Mouse (Mus musculus) embryo, embryonic 11 days (tissue): ENCODE results near the gene Paqr7.

Source experiments
- DNase-seq: peaks from one replicate; pipeline ENCODE4 v3.0.0-alpha.2; 2015

Gene Paqr7

DNA sequence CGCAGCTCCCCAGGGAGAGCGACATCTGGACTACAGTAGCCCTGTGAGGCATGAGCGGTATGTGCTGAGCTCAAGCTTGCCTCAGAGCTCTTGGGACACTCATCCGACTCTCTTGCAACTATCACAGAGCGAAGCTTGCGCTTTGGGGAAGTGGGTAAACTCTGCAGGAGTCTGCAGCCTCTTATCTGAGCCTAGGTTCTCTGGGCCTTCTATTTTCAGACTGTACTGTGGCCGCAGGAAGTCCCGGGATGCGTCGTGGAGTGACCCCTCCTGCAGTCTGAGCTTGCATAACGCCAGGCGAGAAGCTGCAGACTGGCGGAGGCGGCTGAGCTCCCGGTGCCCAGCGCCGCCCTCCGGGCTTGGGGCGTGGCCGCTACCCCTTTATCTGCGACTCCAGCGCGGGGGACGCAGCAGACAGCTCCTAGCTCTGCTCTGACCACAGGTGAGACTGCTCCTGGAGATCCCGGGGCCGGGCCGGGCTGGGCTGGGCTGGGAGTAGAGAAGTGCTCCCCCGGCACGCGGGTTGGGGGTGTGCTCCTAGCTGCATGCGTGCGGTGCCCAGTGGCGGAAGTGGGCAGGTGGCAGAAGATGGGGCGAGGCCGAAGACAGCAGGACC lies at the start of gene Paqr7:
Gene Paqr7 (plus strand): TSS at position 103 of the 616 bp plus-strand sequence.
- DNase-seq, result peak; percentile 73

DNA sequence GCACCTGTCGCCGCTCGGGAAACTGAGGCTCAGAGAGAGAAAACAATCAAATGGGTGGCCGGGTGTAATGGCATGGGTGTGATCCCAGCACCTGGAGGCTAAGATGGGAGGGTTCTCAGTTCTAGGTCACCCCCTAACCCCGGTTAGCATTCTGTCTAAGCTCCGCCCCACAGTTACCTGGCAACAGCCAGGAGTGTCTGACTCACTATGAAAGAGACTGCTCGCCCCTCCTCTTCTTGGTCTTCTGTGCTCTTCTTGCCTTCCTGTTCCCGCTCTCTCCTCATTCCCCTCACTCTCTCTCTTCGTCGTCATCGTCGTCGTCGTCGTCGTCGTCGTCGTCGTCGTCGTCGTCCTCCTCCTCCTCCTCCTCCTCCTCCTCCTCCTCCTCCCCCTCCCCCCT lies 48.5 kb upstream of the Paqr7 start:
- no peak for DNase-seq

DNA sequence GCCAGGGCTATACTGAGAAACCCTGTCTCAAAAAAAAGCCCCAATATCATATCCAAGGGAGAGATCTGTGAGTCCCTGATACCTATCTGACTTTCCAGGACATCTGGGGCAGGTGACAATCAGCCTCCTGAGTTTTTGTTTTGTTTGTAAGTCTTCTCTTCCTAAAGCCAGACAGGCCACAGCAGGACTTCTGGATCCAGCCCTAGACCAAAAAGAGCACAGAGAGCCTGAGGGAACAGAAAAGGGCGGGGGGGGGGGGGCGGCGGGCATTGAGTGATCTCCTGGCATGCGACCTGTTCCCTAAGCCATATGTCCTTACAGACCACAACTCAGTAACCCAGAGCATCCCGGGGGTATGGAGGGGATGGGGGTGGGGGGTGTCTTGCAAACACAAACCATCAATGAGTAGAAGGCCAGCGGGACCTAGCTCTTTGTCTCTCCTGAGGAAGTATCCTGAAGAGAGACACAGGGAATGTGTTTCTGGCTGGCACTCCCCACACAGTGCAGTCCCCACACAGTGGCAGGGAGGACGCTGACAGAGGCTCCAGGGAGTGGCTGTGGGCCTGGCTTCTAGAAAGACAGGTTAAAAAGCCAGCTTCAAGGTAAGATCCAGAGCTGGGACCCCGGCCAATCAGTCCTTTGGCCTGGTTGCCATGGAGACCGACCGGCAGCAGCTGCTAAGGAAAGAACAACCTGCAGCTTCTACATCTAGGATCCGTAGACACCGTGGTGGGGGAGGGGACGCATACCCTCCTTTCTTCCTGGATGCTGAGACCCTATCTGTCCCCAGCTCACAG lies 46.7 kb upstream of the Paqr7 start:
- peak; percentile 73 for DNase-seq

DNA sequence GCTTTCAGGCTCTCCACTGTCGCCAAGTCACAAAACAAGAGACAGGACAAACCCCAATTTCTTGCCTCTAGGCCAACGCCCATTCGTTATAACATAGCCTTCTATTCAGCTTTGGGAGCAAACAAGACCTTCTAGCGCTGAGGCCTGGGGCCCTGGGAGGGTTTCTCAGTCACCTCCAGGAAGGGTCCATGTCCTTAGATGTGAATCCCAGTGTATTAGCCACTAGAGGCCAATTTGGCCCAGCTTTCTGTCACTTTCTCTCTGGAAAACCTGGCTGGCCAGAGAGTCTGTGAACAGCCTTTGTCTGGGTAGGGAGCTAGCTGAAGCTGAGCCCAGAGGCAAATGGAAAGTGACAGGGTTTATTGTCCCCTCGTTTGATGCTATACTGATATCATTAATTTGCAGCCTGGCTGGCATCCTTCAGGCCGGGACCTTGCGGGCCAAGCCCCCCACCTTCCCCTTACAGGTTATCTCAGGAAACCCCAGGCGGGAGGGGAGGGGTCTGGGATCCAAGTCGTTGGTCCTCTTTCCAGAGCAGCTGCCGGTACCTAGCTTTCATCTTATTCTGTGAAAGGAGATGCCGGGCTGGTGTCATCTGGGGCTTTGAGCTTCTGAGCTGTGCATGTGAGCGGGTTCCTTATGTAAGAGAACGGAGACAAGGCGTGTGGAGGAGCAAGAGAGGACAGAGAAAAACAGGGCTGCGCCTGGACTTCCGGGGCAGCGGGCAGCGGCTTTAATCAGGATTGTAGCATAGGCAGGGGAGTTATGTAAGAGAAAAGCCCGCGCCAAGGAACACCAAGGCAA lies 45.9 kb upstream of the Paqr7 start:
- DNase-seq, result peak; percentile 47

DNA sequence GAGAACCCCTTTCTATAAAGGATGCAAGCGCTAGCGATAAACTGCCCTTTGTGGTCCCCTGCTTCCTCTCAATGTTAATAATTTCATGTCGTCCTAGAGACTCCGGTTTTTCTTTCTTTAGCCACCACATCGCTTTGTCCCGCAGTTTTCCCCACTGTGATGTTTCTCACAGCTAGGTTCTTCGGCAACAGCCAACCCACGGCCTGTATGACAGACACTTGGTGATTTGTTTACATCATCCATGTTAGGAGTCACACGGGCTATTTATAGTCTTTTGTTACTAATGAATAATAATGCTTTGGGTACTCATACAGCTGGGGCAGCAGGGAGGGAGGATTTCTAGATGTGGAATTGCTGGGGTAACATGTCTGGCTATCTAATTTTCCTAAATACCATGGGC lies 45.0 kb upstream of the Paqr7 start:
- DNase-seq, result no peak

DNA sequence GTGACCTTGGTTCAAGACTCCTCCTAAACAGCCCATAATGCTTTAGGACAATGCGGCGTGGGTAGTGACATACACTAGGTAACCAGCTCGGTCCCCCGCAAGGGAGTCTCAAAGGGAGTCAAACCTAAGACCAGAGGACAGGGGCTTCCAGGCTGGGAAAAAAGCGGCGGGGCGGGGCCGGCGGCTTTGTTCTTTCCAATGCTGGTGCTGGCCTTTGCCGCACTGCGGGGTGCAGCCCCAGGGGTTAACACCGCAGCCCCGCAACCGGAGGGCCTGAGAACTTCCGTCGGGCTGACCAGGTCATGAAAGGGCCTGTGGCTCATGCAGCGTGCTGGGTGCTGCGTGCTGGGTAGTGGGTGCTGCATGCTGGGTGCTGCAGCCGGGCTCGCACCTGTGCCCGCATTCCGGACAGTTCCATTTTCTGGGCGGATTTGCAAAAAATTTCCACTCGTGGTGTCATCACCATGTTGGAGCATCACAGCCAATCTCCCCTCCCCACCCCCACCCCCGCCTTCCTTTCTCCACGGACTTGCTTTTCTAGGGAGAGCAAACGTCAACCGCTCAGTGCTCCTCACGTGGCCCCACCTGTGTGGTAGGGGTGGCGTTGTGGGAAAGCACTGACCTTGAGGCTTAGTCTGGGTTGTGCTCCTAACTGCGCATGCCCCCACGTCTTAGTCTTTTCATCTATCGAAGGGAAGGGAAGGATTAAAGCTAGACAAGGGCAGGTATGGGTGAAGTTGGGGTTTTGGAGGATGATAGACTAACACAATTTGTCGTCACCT lies 42.7 kb upstream of the Paqr7 start:
- peak; percentile 38 for DNase-seq

DNA sequence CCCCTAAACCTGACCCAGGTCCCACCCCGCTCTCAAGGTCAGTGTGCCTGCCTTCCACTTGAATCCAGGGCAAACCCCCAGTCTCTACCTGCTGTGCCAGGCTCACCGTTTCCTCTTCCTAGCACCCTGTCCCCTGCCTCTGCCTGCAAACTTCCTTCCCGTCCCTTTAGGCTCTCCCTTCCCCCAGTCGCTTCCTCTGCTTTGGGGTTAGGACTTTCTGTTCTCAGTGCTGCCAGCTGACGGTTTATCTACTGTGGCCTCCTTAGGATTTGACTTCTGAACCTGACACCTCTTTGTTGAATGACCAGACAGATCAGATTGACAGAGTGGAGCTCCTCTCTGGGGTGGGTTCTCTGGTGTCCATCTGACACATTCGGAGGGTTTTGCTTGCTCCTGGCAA lies 41.2 kb upstream of the Paqr7 start:
- no peak for DNase-seq

DNA sequence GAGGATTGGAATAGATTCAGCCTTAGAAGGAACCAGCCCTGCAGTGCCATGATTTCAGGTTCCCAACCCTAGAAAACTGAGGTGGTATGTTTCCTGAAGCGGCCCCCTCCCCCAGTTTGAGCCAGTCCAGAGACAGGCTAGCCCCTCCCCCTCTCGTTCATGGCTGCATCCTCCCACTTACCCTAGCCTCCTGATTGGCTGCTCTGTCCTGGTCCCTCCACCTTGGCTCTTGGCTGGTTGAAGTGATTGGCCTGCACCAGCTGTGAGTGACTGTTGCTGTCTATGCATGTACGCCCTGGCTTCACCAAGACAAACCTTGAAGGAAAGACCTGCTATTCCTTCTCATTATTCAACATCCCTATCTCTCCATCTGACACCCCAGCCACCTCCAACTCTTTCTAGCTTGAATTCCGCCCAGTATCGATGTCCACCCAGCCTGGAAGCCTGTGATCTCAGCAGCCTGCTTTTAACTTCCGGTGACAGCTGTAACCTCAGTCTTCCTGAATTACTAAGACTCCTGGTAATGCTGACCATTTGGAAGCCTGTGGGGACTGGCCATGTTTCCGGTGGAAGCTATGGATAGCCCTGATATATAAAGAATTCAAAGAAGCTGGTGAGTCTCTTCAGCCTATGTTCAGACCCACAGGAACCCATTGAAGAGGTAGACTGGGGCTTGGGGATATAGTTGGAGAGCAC lies 39.2 kb upstream of the Paqr7 start:
- DNase-seq, result no peak

DNA sequence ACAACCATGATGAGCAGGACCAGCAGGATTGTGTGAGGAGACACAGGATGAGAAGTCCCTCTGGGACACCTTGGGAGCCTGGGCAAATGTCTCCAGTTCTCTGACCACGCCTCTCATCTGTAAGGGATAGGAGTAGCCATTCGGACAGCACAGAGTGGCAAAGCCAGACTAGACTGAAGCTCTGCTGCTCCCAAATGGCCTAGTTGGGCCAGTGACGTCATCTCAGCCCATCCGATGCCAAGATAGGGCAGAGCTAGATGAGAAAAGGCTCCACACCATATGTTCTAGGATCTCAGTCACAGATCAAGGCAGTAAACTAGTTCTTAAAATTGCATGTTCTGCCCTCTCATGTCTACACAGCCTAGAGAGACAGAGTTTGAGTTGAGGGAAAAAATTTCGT lies 37.6 kb upstream of the Paqr7 start:
- no peak for DNase-seq

DNA sequence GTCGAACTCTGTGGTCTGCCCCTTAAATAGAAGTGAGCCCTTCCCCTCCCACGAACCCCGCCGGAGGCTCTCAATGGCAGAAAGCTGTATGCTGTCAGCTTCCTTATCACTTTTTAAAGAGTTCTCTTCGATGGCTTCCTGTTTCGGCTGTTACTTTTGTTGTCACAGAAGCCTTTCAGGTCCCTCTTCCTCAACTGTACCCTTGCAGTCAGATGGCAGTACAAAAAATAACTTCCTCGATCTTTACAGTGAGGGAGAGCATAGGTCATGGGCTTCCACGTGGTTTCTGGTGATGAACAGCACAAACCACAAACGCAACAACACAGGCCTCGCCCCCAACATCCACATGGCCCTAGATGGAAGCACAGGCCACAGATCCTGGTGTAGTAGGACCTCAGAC lies 36.2 kb upstream of the Paqr7 start:
- DNase-seq, result no peak

DNA sequence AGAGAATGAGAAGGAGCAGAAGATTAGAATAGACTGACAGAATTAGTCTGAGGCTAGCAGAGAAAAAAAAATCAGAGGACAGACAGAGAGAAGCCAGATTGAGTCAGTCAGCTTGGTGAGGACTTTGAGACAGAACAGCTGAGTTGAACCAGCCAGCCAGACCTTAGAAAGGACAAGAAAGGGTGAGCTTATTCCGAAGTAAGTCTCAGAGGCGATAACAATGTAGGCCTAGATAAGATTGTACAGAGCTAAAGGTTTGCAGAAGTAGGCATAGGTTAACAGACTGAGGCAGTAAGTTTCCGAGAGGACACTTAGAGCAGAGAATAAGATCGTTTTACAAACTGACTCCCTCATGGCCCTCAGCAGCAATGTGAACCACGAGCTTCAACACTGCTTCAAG lies 35.2 kb upstream of the Paqr7 start:
- DNase-seq, result no peak

DNA sequence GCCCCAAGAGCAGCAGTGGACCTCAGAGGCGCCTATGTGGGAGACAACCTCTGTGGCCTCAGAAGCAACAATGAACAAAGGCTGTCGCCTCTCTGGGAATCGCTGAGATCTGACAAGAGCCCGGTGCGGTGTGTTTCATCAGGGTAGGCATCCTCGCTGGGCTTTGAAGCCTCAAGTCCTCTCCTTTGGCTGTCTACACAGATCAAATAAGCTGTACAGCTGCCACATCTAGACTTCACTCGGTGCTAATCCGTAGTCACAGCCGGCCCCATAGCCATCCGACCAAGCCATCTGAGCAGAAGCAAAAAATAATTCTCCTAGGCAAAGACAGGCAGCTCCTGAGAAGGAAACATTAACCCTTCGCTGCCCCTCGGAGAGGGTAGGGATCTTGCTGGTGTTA lies 30.7 kb upstream of the Paqr7 start:
- no peak for DNase-seq

DNA sequence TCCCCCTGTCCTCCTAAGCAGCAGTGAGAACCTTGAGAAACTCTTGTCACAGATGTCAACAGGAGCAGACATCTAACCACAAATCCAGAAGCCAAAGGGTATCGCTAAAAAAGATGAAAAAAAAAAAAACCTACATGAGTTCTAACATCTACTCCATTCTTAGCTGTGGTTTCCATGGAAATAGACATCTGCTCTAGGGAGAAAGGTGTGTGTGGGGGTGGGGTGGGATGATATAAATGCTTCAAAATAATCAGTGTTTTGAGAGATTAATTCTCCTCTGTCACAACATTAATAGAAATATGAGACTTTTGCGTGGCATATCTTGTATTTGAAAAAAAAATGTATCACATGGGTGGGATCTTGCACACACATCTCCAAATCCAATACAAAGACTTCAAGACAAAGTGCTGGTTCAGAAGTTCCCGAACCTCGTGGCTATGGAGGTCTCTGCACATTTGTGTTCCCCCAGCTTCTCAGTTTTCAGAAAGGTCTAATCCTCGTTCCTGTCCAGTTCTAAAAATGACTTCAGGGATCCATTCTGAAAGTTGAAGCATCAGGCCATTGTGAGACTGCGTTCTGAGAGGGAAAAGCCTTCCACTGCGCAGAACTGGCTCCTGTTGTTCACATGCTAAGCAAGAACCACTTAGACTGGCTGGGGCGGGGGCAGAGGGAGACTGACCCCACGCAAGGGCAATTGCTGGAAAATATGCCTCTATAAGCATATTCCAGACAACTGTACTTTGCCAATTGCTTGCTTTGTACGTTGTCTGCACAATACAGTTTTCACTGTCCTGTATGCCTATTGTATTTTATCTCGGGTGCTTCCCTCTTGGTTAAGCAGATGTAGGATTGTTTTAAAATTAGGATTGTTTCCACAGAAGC lies 29.9 kb upstream of the Paqr7 start:
- DNase-seq, result no peak

DNA sequence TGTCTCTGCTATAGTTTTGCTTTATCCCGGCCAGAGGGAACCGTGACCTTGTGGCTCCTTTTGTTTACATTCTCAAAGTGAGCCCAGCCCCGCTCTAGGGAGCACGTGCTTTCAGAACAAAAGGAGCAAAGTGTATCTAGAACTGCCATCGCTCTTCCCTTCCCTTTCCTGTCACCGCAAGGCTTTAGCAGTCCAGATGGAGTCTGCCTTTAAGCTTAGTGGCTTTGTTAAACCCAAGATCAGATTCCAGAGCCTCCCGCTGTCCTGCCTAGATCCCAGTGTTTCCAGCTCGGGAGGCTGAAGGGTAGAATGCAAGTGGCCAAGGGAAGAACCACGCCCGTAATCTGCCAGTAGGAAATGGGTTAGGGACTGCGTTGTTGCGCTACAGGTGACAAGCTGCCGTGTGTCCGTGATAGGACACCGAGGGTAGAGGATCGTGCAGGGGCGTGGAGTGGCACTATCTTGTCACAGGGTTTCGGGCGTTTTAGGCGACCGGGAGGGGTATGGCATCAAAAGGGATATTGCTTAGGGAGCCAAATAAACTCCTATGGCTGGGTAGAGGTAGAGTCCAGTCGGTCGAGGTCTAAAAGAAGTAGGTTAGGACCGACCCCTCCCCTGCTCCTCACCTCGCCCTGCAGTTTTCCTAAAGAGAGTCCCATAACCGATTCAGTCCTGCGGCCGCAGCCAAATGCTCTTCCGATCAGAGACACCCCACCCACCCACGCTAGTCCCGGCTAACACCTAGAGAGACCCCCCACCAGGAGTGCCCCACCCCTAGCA lies 28.9 kb upstream of the Paqr7 start:
- peak; percentile 75 for DNase-seq

DNA sequence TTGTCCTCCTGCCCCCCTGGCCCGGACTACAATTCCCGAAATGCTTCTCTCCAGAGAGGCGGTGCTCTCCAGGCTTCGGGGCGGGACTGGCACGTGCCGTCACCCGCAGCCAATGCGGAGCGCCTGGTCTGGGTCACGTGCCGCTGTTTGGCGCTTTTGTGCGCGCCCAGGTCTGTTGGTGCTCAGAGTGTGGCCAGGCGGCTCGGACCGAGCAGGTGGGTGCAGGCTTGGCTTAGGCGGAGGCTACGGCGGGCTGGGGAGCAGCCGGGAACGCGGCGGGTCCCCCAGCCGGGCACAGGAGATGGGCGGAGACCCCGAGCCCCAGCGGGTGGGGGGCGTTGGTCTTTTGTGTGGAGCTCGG lies 28.3 kb upstream of the Paqr7 start, which contains the start of gene Stmn1:
Gene Stmn1 (plus strand): TSS at position 106 of the 361 bp plus-strand sequence.
- DNase-seq, result peak; percentile 99

DNA sequence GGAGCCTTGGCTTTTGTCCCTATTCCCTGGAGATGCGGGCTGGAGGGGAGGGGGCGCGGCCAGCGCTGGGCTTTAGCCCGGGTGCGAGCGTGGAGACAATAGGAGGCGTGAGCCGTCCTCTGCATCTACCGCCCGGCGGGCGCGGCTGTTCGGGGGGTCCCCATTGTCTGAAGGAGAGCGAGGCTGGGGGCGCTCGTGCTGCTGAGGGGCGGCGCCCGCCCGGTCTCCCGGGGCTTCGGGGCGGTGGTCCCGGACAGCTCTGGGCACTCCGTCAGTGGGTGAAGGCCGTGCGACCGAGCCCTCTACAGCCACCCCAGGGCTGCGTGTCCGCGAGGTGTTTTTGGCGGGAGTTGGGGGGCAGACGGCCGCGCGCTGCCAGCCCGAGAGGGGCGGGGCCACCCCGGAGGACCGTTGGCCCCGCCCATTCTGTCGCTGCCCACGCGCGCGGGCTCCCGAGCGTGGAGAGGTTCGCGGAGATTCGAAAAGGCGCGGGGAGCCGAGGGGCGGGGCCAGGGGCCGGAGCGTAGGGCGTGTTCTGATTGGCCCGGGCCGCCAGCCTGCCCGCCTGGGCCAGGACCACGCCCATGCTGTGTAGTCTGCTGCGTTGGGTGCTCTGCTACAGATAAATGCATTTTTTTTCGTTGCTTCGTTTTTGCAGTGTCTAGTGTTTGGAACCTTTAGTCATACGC lies 27.8 kb upstream of the Paqr7 start:
- DNase-seq, result peak; percentile 97

DNA sequence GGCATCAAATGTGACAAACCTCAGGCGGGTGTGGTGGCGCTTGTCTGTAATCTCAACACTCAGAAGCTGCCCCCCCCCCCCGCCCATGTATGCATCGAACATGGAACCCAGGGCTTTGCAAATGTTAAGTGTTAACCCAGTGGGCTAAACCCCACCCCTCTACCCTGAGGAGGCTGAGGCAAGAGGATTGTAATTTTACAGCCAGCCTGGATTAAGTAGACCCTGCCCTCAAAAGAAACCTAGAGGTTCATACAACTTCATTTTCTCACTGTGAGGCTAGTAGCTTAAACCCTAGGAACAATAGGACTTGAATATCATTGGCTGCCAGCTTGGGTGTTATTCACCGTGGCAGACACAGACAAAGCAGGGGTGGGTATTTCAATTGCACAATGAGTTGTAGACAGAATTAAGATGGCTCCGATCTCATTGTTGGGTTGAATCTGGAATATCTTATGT lies 27.1 kb upstream of the Paqr7 start:
- DNase-seq, result peak; percentile 44

DNA sequence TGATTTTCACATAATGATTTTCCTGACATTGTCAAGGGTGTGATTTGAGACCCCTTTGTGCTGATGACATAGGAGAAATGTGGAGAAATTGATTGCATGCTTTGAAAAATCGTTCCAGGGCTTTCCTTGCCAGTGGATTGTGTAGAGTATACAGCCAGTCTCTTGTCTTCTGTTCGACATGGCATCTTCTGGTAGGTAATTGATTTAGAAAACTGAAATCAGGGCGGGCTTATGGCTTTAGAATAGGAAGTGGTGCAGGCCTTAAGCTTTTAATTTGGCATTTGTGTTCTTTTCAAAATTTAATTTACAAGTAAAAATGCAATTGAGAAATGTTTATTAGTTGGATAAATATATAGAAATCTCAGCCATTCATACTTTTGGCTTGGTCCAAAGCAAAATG lies 26.5 kb upstream of the Paqr7 start:
- DNase-seq, result no peak

DNA sequence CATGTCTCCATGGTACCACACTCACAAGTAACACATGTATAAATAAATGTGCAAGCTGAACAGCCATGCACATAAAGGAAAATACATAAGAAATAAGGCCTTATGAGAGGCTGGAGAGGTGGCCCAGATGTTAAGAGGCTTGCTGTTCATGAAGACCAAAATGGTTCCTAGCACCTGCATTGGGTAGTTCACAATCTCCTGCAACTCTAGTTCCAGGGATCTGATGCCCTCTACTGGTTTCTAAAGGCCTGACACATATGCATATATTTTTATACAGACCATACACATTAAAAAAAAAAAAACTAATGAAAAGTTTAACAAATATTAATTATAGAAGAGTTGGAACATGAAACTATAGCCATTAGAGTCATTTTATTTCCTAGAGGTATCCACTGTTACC lies 25.0 kb upstream of the Paqr7 start:
- no peak for DNase-seq

DNA sequence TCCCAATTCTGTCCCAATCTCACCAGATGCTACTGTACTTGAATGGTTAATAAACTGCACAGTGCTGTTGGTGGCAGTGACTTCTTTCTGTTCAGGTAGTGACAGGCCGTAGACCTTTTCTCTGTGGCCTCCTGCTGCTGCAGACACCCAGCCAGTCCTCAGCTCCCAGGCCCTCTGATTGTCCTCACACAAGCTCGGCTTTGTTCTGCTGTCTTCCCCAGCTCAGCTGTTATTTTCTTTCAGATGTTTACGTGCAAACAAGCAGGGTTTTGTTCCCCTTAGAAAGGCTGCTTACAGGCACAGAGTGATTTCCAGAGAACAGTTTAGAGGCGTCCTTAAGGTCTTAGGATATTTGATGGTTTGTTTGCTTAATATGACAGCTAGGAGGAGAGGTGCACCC lies 22.7 kb upstream of the Paqr7 start:
- no peak for DNase-seq
